Mouse (Mus musculus): Measurements from ENCODE around the gene G3bp2.
"Not testable (repeated sequence)": the region's sequence is repeated elsewhere in the genome, so short reads cannot be mapped to it uniquely, and the experiment has no call there.

Gene G3bp2

GRCm38 (mm10) chr5:92083417-92084038, at the start of gene G3bp2:
G3bp2 (minus strand) TSS chr5:92083719.
- peak; percentile 96 for ATAC-seq (ENCODE audit: insufficient number of reproducible peaks, low FRiP score, low TSS enrichment)

DNA sequence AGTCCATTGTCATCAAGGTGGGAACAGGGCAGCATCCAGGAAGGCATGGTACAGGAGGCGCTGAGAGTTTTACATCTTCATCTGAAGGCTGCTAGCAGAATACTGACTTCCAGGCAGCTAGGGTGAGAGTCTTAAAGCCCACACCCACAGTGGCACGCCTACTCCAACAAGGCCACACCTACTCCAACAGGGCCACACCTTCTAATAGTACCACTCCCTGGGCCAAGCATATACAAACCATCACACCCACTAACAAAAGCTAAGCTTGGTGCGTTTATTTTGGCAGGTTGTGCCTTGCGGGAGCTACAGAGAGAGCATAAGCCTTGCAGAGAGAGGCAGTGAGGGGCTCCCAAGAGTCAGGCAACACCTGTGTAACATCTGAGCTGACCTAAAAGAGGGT, 49.5 kb upstream of the G3bp2 start:
- ATAC-seq (ENCODE audit: insufficient number of reproducible peaks, low FRiP score, low TSS enrichment): not testable (repeated sequence)

DNA sequence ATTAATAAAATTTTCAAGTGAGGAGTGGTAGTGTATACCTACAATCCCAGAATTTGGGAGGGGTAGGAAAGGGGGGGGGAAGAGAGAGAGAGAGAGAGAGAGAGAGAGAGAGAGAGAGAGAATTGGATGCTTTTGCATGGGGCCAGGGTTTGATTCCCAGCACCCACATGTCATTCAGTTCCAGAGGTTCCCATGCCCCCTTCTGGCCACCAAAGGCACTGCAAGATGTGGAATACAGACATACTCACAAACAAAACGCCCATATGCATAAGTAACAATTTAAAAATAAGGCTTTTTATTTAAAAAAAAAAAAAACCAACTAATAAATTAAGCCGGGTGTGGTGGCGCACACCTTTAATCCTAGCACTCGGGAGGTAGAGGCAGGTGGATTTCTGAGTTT, 48.6 kb upstream of the G3bp2 start:
- ATAC-seq (ENCODE audit: insufficient number of reproducible peaks, low FRiP score, low TSS enrichment): no peak

GRCm38 (mm10) chr5:92130040-92130682, 46.6 kb upstream of the G3bp2 start:
- ATAC-seq (ENCODE audit: insufficient number of reproducible peaks, low FRiP score, low TSS enrichment): no peak

- ATAC-seq (ENCODE audit: insufficient number of reproducible peaks, low FRiP score, low TSS enrichment): no peak
These were observed 45.8 kb upstream of the G3bp2 start for GRCm38 (mm10) chr5:92129321-92129768.

GRCm38 (mm10) chr5:92128570-92128969, 45.1 kb upstream of the G3bp2 start:
- no peak for ATAC-seq (ENCODE audit: insufficient number of reproducible peaks, low FRiP score, low TSS enrichment)

- no peak for ATAC-seq (ENCODE audit: insufficient number of reproducible peaks, low FRiP score, low TSS enrichment)
These were observed 44.2 kb upstream of the G3bp2 start for GRCm38 (mm10) chr5:92127751-92128150.

GRCm38 (mm10) chr5:92127141-92127625, 43.7 kb upstream of the G3bp2 start:
- ATAC-seq (ENCODE audit: insufficient number of reproducible peaks, low FRiP score, low TSS enrichment): 0 out of 2 replicates have a peak, but pooled peaks have one; percentile 15

DNA sequence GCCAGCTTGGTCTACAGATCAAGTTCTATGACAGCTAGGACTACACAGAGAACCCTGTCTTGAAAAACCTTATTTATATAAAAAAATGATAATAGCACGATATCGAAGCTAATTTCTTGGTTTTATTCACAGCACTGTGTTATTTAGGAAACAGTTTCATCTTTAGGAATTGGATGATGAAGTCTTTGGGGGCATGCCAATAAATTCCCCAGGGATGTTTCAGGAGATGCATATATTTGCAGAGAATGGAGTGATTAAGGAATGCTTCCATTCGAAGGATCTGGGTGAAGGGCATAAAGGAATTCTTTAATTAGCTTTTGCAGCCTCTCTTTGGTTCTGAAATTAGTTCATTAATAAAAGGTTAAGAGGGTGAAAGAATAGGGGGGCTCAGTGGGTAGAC, 41.9 kb upstream of the G3bp2 start:
- no peak for ATAC-seq (ENCODE audit: insufficient number of reproducible peaks, low FRiP score, low TSS enrichment)

DNA sequence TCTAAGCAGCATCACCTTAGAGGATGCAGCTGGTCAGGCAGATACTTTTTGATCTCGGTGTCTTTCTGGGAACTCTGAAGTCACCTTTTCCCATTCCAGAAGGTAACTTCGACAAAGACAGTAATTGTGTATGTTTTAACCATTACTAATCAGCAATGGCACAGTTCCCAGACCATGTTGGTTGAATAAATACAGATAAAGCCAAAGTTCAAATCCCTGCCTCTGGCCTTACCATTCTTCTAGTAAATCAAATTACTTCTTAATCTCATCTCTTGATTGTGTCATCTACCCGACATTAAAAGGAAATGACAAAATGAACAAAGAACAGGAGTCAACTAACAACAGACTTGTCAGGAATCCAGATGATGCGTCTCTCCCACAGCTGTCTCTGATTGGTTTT, 38.1 kb upstream of the G3bp2 start:
- ATAC-seq (ENCODE audit: insufficient number of reproducible peaks, low FRiP score, low TSS enrichment): no peak

- ATAC-seq (ENCODE audit: insufficient number of reproducible peaks, low FRiP score, low TSS enrichment): peak; percentile 96
These were observed 34.4 kb upstream of the G3bp2 start for GRCm38 (mm10) chr5:92117823-92118403.

DNA sequence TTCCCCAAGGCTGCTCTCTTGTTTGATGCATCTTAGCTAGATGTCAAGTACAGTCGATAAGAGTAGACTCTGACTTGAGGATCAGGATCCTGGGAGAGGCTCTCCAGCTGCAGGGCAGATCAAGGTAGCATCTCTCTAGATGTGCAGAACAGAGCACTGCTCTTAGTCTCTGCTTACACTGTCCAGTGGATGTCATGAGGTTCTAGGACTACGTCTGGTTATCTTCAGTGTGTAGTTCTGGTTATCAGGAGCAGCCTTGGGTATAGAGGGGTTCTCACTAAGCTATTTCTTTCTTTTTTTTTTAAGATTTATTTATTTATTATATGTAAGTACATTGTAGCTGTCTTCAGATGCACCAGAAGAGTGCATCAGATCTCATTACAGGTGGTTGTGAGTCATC, 31.4 kb upstream of the G3bp2 start:
- no peak for ATAC-seq (ENCODE audit: insufficient number of reproducible peaks, low FRiP score, low TSS enrichment)

GRCm38 (mm10) chr5:92114223-92114622, 30.7 kb upstream of the G3bp2 start:
- ATAC-seq (ENCODE audit: insufficient number of reproducible peaks, low FRiP score, low TSS enrichment): no peak

GRCm38 (mm10) chr5:92113484-92113883, 30.0 kb upstream of the G3bp2 start:
- no peak for ATAC-seq (ENCODE audit: insufficient number of reproducible peaks, low FRiP score, low TSS enrichment)

- no peak for ATAC-seq (ENCODE audit: insufficient number of reproducible peaks, low FRiP score, low TSS enrichment)
These were observed 29.1 kb upstream of the G3bp2 start for GRCm38 (mm10) chr5:92112585-92112984.

DNA sequence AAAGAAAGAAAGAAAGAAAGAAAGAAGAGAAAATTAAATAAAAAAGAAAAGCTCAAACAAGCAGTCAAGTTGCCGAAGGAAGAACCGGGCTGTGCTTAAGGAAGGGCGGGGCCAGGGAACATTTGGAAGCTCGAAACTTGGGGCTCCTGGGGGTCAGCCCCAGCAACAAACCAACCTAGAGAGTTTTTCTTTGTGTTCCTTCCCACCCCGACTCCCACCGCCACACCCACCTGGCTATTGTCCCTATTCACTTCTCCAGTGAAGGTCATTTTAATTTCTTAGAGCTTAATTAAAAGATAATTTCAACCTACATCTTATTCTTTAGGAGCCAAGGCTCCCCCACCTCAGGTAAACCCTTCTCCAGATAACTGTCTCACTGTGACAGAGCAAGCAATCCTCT, 28.7 kb upstream of the G3bp2 start:
- no peak for ATAC-seq (ENCODE audit: insufficient number of reproducible peaks, low FRiP score, low TSS enrichment)

DNA sequence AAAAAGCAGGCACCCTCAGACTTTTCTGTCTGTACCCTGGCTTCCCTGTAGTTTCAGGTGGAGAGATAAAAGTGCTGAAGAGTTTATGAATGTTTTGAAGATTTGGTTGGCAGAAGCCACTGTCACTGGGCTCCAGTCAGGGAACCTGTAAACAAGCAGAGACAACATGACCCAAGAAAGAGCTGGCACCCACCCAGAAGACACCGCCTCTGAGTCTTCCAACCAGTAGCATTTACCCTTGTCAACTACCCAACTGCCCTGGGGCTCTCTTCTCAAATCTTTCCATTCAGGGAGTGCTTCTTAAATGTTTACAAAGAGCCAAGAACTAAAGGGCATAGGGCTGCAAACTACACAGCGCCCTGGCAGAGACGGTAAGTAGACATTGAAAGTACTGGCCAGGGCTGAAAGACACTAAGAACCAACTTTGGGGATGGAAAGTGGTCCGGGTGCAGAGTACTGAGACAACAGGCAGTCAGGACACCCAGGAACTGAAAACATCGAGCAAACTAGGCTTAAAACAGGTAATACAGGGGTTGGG, 27.4 kb upstream of the G3bp2 start:
- ATAC-seq (ENCODE audit: insufficient number of reproducible peaks, low FRiP score, low TSS enrichment): no peak

GRCm38 (mm10) chr5:92107282-92107681, 23.8 kb upstream of the G3bp2 start:
- no peak for ATAC-seq (ENCODE audit: insufficient number of reproducible peaks, low FRiP score, low TSS enrichment)

GRCm38 (mm10) chr5:92106327-92107125, 23.0 kb upstream of the G3bp2 start:
- no peak for ATAC-seq (ENCODE audit: insufficient number of reproducible peaks, low FRiP score, low TSS enrichment)

GRCm38 (mm10) chr5:92103816-92104415, 20.4 kb upstream of the G3bp2 start:
- ATAC-seq (ENCODE audit: insufficient number of reproducible peaks, low FRiP score, low TSS enrichment): no peak; the same call in 1 of the 2 replicates
